Mouse (Mus musculus) leukemia stem cell, adult 10-12 weeks (primary cell): ENCODE measurements around the gene Khk. TPM values are rescaled to one million over a fixed set of nuclear protein-coding genes. Genes with fewer than 3 reads are reported as not detected.

Source experiments
- polyA plus RNA-seq: library from polyadenylated mRNA; stranded (reverse); fragments of >175 nt; gene quantifications from 2 replicates; pipeline ENCODE4 v1.2.3, GENCODE M21; 2012; ENCODE audit warnings: low replicate concordance

The Khk gene
- polyA plus RNA-seq, result 6.8 and 14.6 TPM in 2 replicates

GRCm38 (mm10) chr5:30921256-30922033 is at the start of gene Khk:
Khk (plus strand) TSS chr5:30921431.

GRCm38 (mm10) chr5:30888337-30889087 is 32.7 kb upstream of the Khk start, which contains the start of gene Agbl5:
Agbl5 (plus strand) TSS chr5:30888694.

GRCm38 (mm10) chr5:30907413-30908059 is 13.7 kb upstream of the Khk start, which contains the start of gene Ost4:
Ost4 (minus strand) TSS chr5:30907788.

GRCm38 (mm10) chr5:30913060-30913841 is 8.0 kb upstream of the Khk start, which contains the start of gene Emilin1:
Emilin1 (plus strand) TSS chr5:30913402.

GRCm38 (mm10) chr5:30944956-30945781 is 23.9 kb downstream of the Khk start, which contains the start of gene Cgref1:
Cgref1 (minus strand) TSS chr5:30945591.

GRCm38 (mm10) chr5:30959966-30960501 is 38.8 kb downstream of the Khk start, which contains the start of gene Preb:
Preb (minus strand) TSS chr5:30960361.

GRCm38 (mm10) chr5:30968416-30968815 is 47.2 kb downstream of the Khk start, which contains the start of gene Tcf23:
Tcf23 (plus strand) TSS chr5:30968662.

Other genes starting within 250 kb of the Khk start
- 0.19 and 0.23 TPM in 2 replicates for gene Dpysl5, start 209.9 kb upstream of the Khk start, polyA plus RNA-seq
- gene Mapre3, start 106.8 kb upstream of the Khk start, polyA plus RNA-seq, result 9.3 and 21.1 TPM in 2 replicates
- 13.1 and 32.5 TPM in 2 replicates for gene Tmem214, start 53.4 kb upstream of the Khk start, polyA plus RNA-seq
- 40.6 and 66.1 TPM in 2 replicates for gene Agbl5, start 32.7 kb upstream of the Khk start, polyA plus RNA-seq
- 52.3 and 99.1 TPM in 2 replicates for gene Ost4, start 13.6 kb upstream of the Khk start, polyA plus RNA-seq
- gene Emilin1, start 8.0 kb upstream of the Khk start, polyA plus RNA-seq, result 5.9 and 22.8 TPM in 2 replicates
- not detected in 2 replicates for gene Cgref1, start 24.2 kb downstream of the Khk start, polyA plus RNA-seq
- gene Preb, start 38.9 kb downstream of the Khk start, polyA plus RNA-seq, result 106 and 114 TPM in 2 replicates
- 0.23 and 0.33 TPM in 2 replicates for gene Tcf23, start 47.2 kb downstream of the Khk start, polyA plus RNA-seq
- gene Atraid, start 126.9 kb downstream of the Khk start, polyA plus RNA-seq, result 8.0 and 9.4 TPM in 2 replicates
- 1.1 and 10.6 TPM in 2 replicates for gene Slc5a6, start 127.5 kb downstream of the Khk start, polyA plus RNA-seq
- gene Cad, start 133.3 kb downstream of the Khk start, polyA plus RNA-seq, result 574 and 647 TPM in 2 replicates
- not detected in 2 replicates for gene Dnajc5g, start 184.9 kb downstream of the Khk start, polyA plus RNA-seq
- 0.68 TPM in 1 of 2 replicates, not detected in the other for gene Slc30a3, start 186.8 kb downstream of the Khk start, polyA plus RNA-seq
- gene Trim54, start 195.3 kb downstream of the Khk start, polyA plus RNA-seq, result not detected in 2 replicates
- gene Ucn, start 217.4 kb downstream of the Khk start, polyA plus RNA-seq, result not detected in 2 replicates
- gene Mpv17, start 232.8 kb downstream of the Khk start, polyA plus RNA-seq, result 8.5 and 16.4 TPM in 2 replicates